Comparison of ENCODE assay signal across 26 mouse cellular contexts in the genomic region with DNA sequence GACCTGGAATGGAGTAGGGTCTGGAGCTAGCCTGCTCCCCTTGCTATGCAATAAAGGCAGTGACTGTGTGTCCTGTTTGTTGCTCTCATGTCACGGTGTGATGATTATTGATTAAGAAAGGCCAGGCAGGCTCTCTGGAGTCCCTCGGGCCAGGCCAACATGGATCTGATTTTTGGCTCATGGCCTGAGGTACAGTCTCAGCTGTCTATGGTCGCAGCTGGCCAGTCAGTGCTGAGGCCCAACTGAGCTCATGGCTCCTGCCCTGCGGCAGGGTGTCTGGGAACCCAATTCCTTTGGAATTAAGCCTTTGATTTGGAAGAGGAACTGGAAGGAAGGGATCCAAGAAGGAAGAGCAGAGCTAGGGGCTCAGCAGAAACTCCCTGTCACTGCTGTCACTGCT. TPM values are rescaled to one million over a fixed set of nuclear protein-coding genes. Genes with fewer than 3 reads are reported as not detected.
DNase-seq lines count a peak whose midpoint lies in the region; ATAC-seq lines count a peak whose summit lies in the region.
"Had no signal": no experiment of that assay in that cellular context is flagged by ENCODE, and none has a peak within 500 bp of the region (broad histone marks: within the 10 kb centered on the region; RNA-seq: fewer than 3 reads in every experiment).

No protein-coding gene starts in this region.

- no peaks in the 10 kb centered on the region for H3K9me3 ChIP-seq in hindbrain, embryonic 12.5 days (replicated peaks)
- no peaks in the 10 kb centered on the region for H3K9me3 ChIP-seq in hindbrain, embryonic 13.5 days
- no peaks in the 10 kb centered on the region for H3K9me3 ChIP-seq in midbrain, embryonic 14.5 days (ENCODE audit: control insufficient read depth, low read length)
- H3K9me3 ChIP-seq in midbrain, embryonic 11.5 days (ENCODE audit: control insufficient read depth, low read length), result no peaks in the 10 kb centered on the region
- H3K9me3 ChIP-seq: embryonic facial prominence, embryonic 10.5 days; forebrain, embryonic 15.5 days; heart, embryonic 15.5 days; limb, embryonic 12.5 days; megakaryocyte, embryonic 14.5 days had no signal

- WGBS in hindbrain, embryonic 12.5 days, result 58% methylated on average over 4 of the region's 4 CpGs
- WGBS in hindbrain, embryonic 13.5 days, result 47% methylated on average over 4 of the region's 4 CpGs
- 53% methylated on average over 4 of the region's 4 CpGs for WGBS in midbrain, embryonic 14.5 days
- 65% methylated on average over 4 of the region's 4 CpGs for WGBS in midbrain, embryonic 11.5 days

- DNase-seq in gastrocnemius, postnatal 14 days, result peak; percentile 53
- no peak for DNase-seq in gastrocnemius, postnatal 4 days (ENCODE audit: low spot score in 2 of 2)
- DNase-seq in midbrain, embryonic 14.5 days, result peak; percentile 20
- DNase-seq in midbrain, embryonic 11.5 days (ENCODE audit: low spot score, missing footprints), result no peak
- DNase-seq in urinary bladder, postnatal 14 days (ENCODE audit: low spot score), result no peak
- DNase-seq: adrenal gland, postnatal 36 days; cerebellum, adult 9-11 months; kidney, adult 2 months; kidney, postnatal 10 days; liver, postnatal 0 days; lung, postnatal 14 days; thymus, postnatal 14 days had no signal

- H3K4me2 ChIP-seq in hindbrain, embryonic 12.5 days (replicated peaks), result no peak overlapping the region
- no peak overlapping the region for H3K4me2 ChIP-seq in hindbrain, embryonic 13.5 days
- H3K4me2 ChIP-seq in midbrain, embryonic 14.5 days (ENCODE audit: low read length), result no peak overlapping the region
- H3K4me2 ChIP-seq in midbrain, embryonic 11.5 days, result no peak overlapping the region
- H3K4me2 ChIP-seq: forebrain, embryonic 15.5 days; heart, embryonic 15.5 days; limb, embryonic 12.5 days; liver, embryonic 11.5 days had no signal

- no peaks in the 10 kb centered on the region for H3K36me3 ChIP-seq in hindbrain, embryonic 12.5 days
- H3K36me3 ChIP-seq in hindbrain, embryonic 13.5 days, result no peaks in the 10 kb centered on the region
- no peaks in the 10 kb centered on the region for H3K36me3 ChIP-seq in midbrain, embryonic 14.5 days (ENCODE audit: control insufficient read depth, insufficient read depth, low read length)
- H3K36me3 ChIP-seq in midbrain, embryonic 11.5 days (ENCODE audit: control insufficient read depth, insufficient read depth, low read length), result no peaks in the 10 kb centered on the region
- H3K36me3 ChIP-seq: embryonic facial prominence, embryonic 10.5 days; forebrain, embryonic 15.5 days; limb, embryonic 12.5 days had no signal

- no peaks in the 10 kb centered on the region for H3K27me3 ChIP-seq in hindbrain, embryonic 12.5 days
- H3K27me3 ChIP-seq in hindbrain, embryonic 13.5 days, result no peaks in the 10 kb centered on the region
- H3K27me3 ChIP-seq in midbrain, embryonic 14.5 days (ENCODE audit: control insufficient read depth, insufficient read depth, low read length), result no peaks in the 10 kb centered on the region
- no peaks in the 10 kb centered on the region for H3K27me3 ChIP-seq in midbrain, embryonic 11.5 days (ENCODE audit: control insufficient read depth, insufficient read depth, low read length)
- H3K27me3 ChIP-seq: forebrain, embryonic 15.5 days; heart, embryonic 15.5 days; limb, embryonic 12.5 days; Patski had no signal

- H3K4me3 ChIP-seq in hindbrain, embryonic 12.5 days, result no peak overlapping the region
- no peak overlapping the region for H3K4me3 ChIP-seq in hindbrain, embryonic 13.5 days
- no peak overlapping the region for H3K4me3 ChIP-seq in midbrain, embryonic 14.5 days (replicated peaks; ENCODE audit: low read depth, low read length)
- no peak overlapping the region for H3K4me3 ChIP-seq in midbrain, embryonic 11.5 days (ENCODE audit: low read depth, low read length)
- H3K4me3 ChIP-seq: embryonic facial prominence, embryonic 10.5 days; forebrain, embryonic 15.5 days; heart, embryonic 15.5 days; limb, embryonic 12.5 days; megakaryocyte, embryonic 14.5 days had no signal

- no peak overlapping the region for H3K9ac ChIP-seq in hindbrain, embryonic 12.5 days
- H3K9ac ChIP-seq in hindbrain, embryonic 13.5 days, result no peak overlapping the region
- H3K9ac ChIP-seq in midbrain, embryonic 14.5 days (replicated peaks; ENCODE audit: low read length), result no peak overlapping the region
- H3K9ac ChIP-seq in midbrain, embryonic 11.5 days (ENCODE audit: low read length), result no peak overlapping the region
- H3K9ac ChIP-seq: forebrain, embryonic 15.5 days; heart, embryonic 15.5 days; limb, embryonic 12.5 days; liver, postnatal 0 days had no signal

- H3K4me1 ChIP-seq in hindbrain, embryonic 12.5 days, result peaks cover 7% of the 10 kb centered on the region; the same call in 1 of the 2 replicates
- H3K4me1 ChIP-seq in hindbrain, embryonic 13.5 days (replicated peaks), result peaks cover 6% of the 10 kb centered on the region
- H3K4me1 ChIP-seq in midbrain, embryonic 14.5 days (ENCODE audit: control insufficient read depth, insufficient read depth, low read length), result peaks cover 3% of the 10 kb centered on the region; the same call in 1 of the 2 replicates
- no peaks in the 10 kb centered on the region for H3K4me1 ChIP-seq in midbrain, embryonic 11.5 days (ENCODE audit: control insufficient read depth, insufficient read depth, low read length)
- H3K4me1 ChIP-seq: forebrain, embryonic 15.5 days; limb, embryonic 12.5 days had no signal

- no peak overlapping the region for H3K27ac ChIP-seq in hindbrain, embryonic 12.5 days
- H3K27ac ChIP-seq in hindbrain, embryonic 13.5 days, result no peak overlapping the region
- H3K27ac ChIP-seq in midbrain, embryonic 14.5 days (replicated peaks; ENCODE audit: low read depth, low read length), result no peak overlapping the region
- H3K27ac ChIP-seq in midbrain, embryonic 11.5 days (ENCODE audit: low read depth, low read length), result no peak overlapping the region
- H3K27ac ChIP-seq: embryonic facial prominence, embryonic 10.5 days; forebrain, embryonic 15.5 days; heart, embryonic 15.5 days; limb, embryonic 12.5 days had no signal

- intact Hi-C loops in gastrocnemius, postnatal 14 days (cut with DNase I; ENCODE audit: low total_unique reads), result no loop called here

- ATAC-seq in hindbrain, embryonic 12.5 days (ENCODE audit: low FRiP score), result 0 out of 2 replicates have a peak, but pooled peaks have one; percentile 32
- ATAC-seq in hindbrain, embryonic 13.5 days (ENCODE audit: low FRiP score), result no peak
- ATAC-seq in midbrain, embryonic 14.5 days (ENCODE audit: low FRiP score, low TSS enrichment), result no peak
- no peak for ATAC-seq in midbrain, embryonic 11.5 days (ENCODE audit: low FRiP score)
- ATAC-seq: forebrain, embryonic 15.5 days; liver, postnatal 0 days; Patski had no signal

RNA-seq across cellular contexts. Expression of a gene that starts 9.1 kb away (rescaled TPM):
- total RNA-seq in gastrocnemius, postnatal 14 days (2021), result under 1 TPM; 0.43 to 0.66 TPM
- under 1 TPM; 0.47 to 0.57 TPM for total RNA-seq in gastrocnemius, postnatal 4 days (2021)
- polyA plus RNA-seq in hindbrain, embryonic 12.5 days (2016; fragmentation: Nextera tagmentation; extraction: Ambion mirVana), result not detected in 2 replicates
- not detected in 2 replicates for polyA plus RNA-seq in hindbrain, embryonic 13.5 days (2015; fragmentation: Nextera tagmentation; extraction: Ambion mirVana)
- not detected in 2 replicates for polyA plus RNA-seq in midbrain, embryonic 14.5 days (2014; fragmentation: Nextera tagmentation; extraction: Ambion mirVana)
- polyA plus RNA-seq in midbrain, embryonic 11.5 days (2014; fragmentation: Nextera tagmentation; extraction: Ambion mirVana), result 0.06 and 0.07 TPM in 2 replicates
- total RNA-seq: hematopoietic stem cell, adult 5-6 weeks; layer of hippocampus, postnatal 25 days; monocyte, adult 5-6 weeks had no signal
- polyA plus RNA-seq: forebrain, embryonic 15.5 days; limb, embryonic 12.5 days; neural tube, embryonic 11.5 days; Patski; stomach, embryonic 14.5 days had no signal

RNA-seq across cellular contexts. Expression of a gene that starts 48.1 kb away (rescaled TPM):
- total RNA-seq in gastrocnemius, postnatal 14 days (2021), result 100 to 1,000 TPM; 119 to 131 TPM
- 100 to 1,000 TPM; 132 to 139 TPM for total RNA-seq in gastrocnemius, postnatal 4 days (2021)
- 0.15 and 0.61 TPM in 2 replicates for polyA plus RNA-seq in hindbrain, embryonic 12.5 days (2016; fragmentation: Nextera tagmentation; extraction: Ambion mirVana)
- 0.14 and 0.16 TPM in 2 replicates for polyA plus RNA-seq in hindbrain, embryonic 13.5 days (2015; fragmentation: Nextera tagmentation; extraction: Ambion mirVana)
- 0.07 and 0.12 TPM in 2 replicates for polyA plus RNA-seq in midbrain, embryonic 14.5 days (2014; fragmentation: Nextera tagmentation; extraction: Ambion mirVana)
- polyA plus RNA-seq in midbrain, embryonic 11.5 days (2014; fragmentation: Nextera tagmentation; extraction: Ambion mirVana), result 0.11 and 0.26 TPM in 2 replicates
- total RNA-seq: monocyte, adult 5-6 weeks had no signal
- polyA plus RNA-seq: Patski had no signal

Comparison
In these comparisons a context has a peak if more than half of its experiments do, and no peak if none do; other contexts are left out.
1. DNase-seq: peak in gastrocnemius, postnatal 14 days (single experiment) and midbrain, embryonic 14.5 days (single experiment); none in gastrocnemius, postnatal 4 days (0 of 2), midbrain, embryonic 11.5 days (single experiment) and urinary bladder, postnatal 14 days (single experiment).